Mouse (Mus musculus): ENCODE measurements at regions not wholly inside any gene's neighbourhood (a gene's known extent, or its start where the extent isn't known, plus 50 kb on each side); places are given as distances from the start of the nearest gene placed in this dataset.

DNA sequence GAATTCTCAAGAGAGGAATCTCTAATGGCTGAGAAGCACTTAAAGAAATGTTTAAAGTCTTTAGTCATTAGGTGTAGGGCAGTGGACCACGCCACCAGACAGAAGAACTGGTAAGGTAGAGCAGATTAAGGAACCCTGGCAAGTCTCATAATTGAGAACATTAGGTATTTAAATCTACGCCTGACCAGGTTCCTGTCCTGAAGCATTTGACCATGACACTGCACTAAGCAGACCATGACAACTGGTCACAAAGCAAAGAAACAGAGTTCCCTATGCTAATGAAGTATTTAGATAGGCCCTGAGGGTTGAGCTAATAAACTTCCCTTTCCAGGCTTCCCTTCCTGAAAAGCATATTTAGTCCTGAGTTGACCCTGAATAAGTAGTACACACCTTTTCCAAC lies 562.3 kb downstream of the Cdh11 start:
- no peaks in the 10 kb centered on the region for H3K4me1 ChIP-seq (ENCODE audit: control insufficient read depth, insufficient read depth, low read length)
- no peaks in the 10 kb centered on the region for H3K9me3 ChIP-seq (replicated peaks; ENCODE audit: control insufficient read depth, low read length)
- no peak for ATAC-seq
- H3K36me3 ChIP-seq (ENCODE audit: control insufficient read depth, insufficient read depth, low read length), result no peaks in the 10 kb centered on the region
- H3K4me3 ChIP-seq (ENCODE audit: low read depth, low read length), result no peak overlapping the region
- no peak overlapping the region for H3K27ac ChIP-seq (ENCODE audit: low read depth, low read length)
- no peak for DNase-seq (ENCODE audit: low spot score)
- no peak overlapping the region for H3K9ac ChIP-seq (ENCODE audit: low read length)
- WGBS, result 79% methylated on average over 2 of the region's 2 CpGs
- H3K4me2 ChIP-seq (ENCODE audit: low read length), result no peak overlapping the region
- H3K27me3 ChIP-seq (replicated peaks; ENCODE audit: control insufficient read depth, insufficient read depth, low read length), result no peaks in the 10 kb centered on the region

DNA sequence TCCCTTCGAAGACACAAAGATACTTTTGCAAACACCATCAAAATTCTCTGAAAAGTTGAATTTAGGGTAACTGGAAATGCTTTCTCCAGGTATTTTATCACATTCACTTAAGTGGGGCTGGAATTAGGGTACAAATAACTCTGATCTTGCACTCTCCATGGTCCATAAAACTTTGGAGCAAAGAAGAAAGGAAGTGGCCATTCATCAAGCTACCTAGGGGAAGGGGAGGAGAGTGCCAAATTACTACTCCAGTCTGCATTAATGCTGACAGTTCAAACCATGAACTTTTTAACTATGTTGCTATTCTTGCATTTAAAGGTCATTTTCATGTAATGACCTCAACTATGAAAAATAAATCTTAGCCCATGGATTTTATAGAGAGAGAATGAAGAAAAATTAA lies 579.8 kb downstream of the Cdh11 start:
- H3K27me3 ChIP-seq (replicated peaks; ENCODE audit: control insufficient read depth, insufficient read depth, low read length), result no peaks in the 10 kb centered on the region
- WGBS, result 94% methylated on average over 1 of the region's 1 CpGs
- no peak overlapping the region for H3K27ac ChIP-seq (ENCODE audit: low read depth, low read length)
- ATAC-seq (no peak), DNase-seq (ENCODE audit: low spot score) (no peak)
- no peak overlapping the region for H3K4me2 ChIP-seq (ENCODE audit: low read length)
- no peaks in the 10 kb centered on the region for H3K36me3 ChIP-seq (ENCODE audit: control insufficient read depth, insufficient read depth, low read length)
- no peaks in the 10 kb centered on the region for H3K4me1 ChIP-seq (ENCODE audit: control insufficient read depth, insufficient read depth, low read length)
- H3K9me3 ChIP-seq (replicated peaks; ENCODE audit: control insufficient read depth, low read length), result no peaks in the 10 kb centered on the region
- no peak overlapping the region for H3K9ac ChIP-seq (ENCODE audit: low read length)
- no peak overlapping the region for H3K4me3 ChIP-seq (ENCODE audit: low read depth, low read length)

DNA sequence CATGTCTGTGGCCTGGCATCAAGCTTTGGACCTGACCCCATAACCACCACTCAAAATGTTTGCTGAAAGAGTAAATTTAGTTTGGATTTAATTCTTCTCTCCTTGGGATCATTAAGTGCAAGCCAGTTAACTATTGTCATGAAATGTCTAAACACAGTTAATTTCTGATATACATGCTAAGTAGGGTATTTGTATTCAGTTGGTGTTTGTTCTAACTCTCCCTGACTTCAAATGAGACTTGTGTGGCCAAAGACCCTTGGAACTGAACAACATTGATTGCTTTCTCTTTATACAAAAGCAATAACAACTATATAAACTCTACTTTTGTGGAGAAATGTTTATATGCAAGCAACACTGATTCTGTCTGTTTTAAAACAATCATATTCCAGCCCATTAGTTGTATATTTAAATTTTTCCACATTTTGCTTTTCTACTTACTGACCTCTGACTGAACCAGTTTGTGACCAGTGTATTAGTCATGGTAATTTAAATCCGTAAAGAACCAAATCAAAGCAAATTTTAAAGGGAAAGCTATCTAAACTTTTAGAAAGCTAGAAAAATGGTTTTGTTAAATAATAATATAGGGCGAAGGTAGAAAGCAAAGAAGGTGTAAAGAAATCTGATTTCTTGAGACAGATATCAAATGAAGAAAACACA lies 625.8 kb downstream of the Cdh11 start:
- WGBS, result 80% methylated on average over 2 of the region's 2 CpGs
- DNase-seq (ENCODE audit: low spot score) (no peak), ATAC-seq (no peak)
- Histone ChIP-seq H3K4me3 (ENCODE audit: low read depth, low read length) (no peak overlapping the region), H3K9ac (ENCODE audit: low read length) (no peak overlapping the region), H3K27ac (ENCODE audit: low read depth, low read length) (no peak overlapping the region), H3K4me1 (ENCODE audit: control insufficient read depth, insufficient read depth, low read length) (no peaks in the 10 kb centered on the region), H3K4me2 (ENCODE audit: low read length) (no peak overlapping the region), H3K27me3 (replicated peaks; ENCODE audit: control insufficient read depth, insufficient read depth, low read length) (no peaks in the 10 kb centered on the region), H3K9me3 (replicated peaks; ENCODE audit: control insufficient read depth, low read length) (no peaks in the 10 kb centered on the region), H3K36me3 (ENCODE audit: control insufficient read depth, insufficient read depth, low read length) (no peaks in the 10 kb centered on the region)

GRCm38 (mm10) chr8:102118657-102119056 lies 666.8 kb downstream of the Cdh11 start:
- 88% methylated on average over 4 of the region's 4 CpGs for WGBS
- no peak for DNase-seq (ENCODE audit: low spot score)
- ATAC-seq, result no peak

DNA sequence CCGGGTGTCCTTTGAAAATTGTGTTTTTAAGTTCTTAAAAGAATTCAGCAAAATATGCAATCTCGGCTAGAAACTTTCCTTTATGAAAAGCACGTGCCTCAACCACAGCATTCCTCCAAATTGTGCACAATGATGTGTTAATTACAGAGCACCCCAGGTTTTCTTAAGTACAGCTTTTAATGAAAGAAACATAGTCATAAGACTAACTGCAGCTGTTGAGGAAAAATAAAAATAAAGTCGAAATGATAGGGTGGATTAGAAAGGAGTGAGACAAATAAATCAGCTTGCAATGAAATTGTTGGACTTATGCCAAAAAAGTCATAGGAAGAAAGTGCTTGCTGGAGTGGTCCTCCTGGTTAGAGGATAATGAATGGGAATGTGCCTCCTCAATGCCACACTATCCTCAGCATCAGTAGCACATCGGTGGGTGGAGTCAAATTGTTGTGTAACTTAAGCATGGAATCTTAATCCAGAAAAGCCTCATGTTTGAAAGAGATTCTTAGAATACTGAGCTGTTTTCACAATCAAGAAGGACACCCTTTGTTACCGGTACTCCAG lies 668.5 kb downstream of the Cdh11 start:
- H3K4me3 ChIP-seq (ENCODE audit: low read depth, low read length), result no peak overlapping the region
- ATAC-seq (no peak), DNase-seq (ENCODE audit: low spot score) (peak; percentile 22)
- WGBS, result 69% methylated on average over 6 of the region's 6 CpGs
- no peak overlapping the region for H3K27ac ChIP-seq (ENCODE audit: low read depth, low read length)
- no peaks in the 10 kb centered on the region for H3K27me3 ChIP-seq (replicated peaks; ENCODE audit: control insufficient read depth, insufficient read depth, low read length)
- no peaks in the 10 kb centered on the region for H3K36me3 ChIP-seq (ENCODE audit: control insufficient read depth, insufficient read depth, low read length)
- H3K9me3 ChIP-seq (replicated peaks; ENCODE audit: control insufficient read depth, low read length), result no peaks in the 10 kb centered on the region
- no peak overlapping the region for H3K9ac ChIP-seq (ENCODE audit: low read length)
- H3K4me1 ChIP-seq (ENCODE audit: control insufficient read depth, insufficient read depth, low read length), result no peaks in the 10 kb centered on the region
- H3K4me2 ChIP-seq (ENCODE audit: low read length), result no peak overlapping the region

More at GRCm38 (mm10) chr8:102118657-102119056, 666.8 kb downstream of the Cdh11 start:
- no peak overlapping the region for H3K27ac ChIP-seq (ENCODE audit: low read depth, low read length)
- H3K36me3 ChIP-seq (ENCODE audit: control insufficient read depth, insufficient read depth, low read length), result no peaks in the 10 kb centered on the region
- no peaks in the 10 kb centered on the region for H3K27me3 ChIP-seq (replicated peaks; ENCODE audit: control insufficient read depth, insufficient read depth, low read length)
- H3K4me3 ChIP-seq (ENCODE audit: low read depth, low read length), result no peak overlapping the region
- H3K9ac ChIP-seq (ENCODE audit: low read length), result no peak overlapping the region
- no peaks in the 10 kb centered on the region for H3K9me3 ChIP-seq (replicated peaks; ENCODE audit: control insufficient read depth, low read length)
- no peak overlapping the region for H3K4me2 ChIP-seq (ENCODE audit: low read length)
- no peaks in the 10 kb centered on the region for H3K4me1 ChIP-seq (ENCODE audit: control insufficient read depth, insufficient read depth, low read length)

- Histone ChIP-seq H3K9me3 (replicated peaks; ENCODE audit: control insufficient read depth, low read length) (no peaks in the 10 kb centered on the region), H3K4me3 (ENCODE audit: low read depth, low read length) (no peak overlapping the region), H3K4me1 (ENCODE audit: control insufficient read depth, insufficient read depth, low read length) (no peaks in the 10 kb centered on the region), H3K27ac (ENCODE audit: low read depth, low read length) (no peak overlapping the region), H3K36me3 (ENCODE audit: control insufficient read depth, insufficient read depth, low read length) (no peaks in the 10 kb centered on the region), H3K9ac (ENCODE audit: low read length) (no peak overlapping the region), H3K27me3 (replicated peaks; ENCODE audit: control insufficient read depth, insufficient read depth, low read length) (no peaks in the 10 kb centered on the region), H3K4me2 (ENCODE audit: low read length) (no peak overlapping the region)
- 59% methylated on average over 7 of the region's 7 CpGs for WGBS
- ATAC-seq (no peak), DNase-seq (ENCODE audit: low spot score) (no peak)
Observed at GRCm38 (mm10) chr8:102103773-102104172, 681.7 kb downstream of the Cdh11 start.

- 85% methylated on average over 7 of the region's 7 CpGs for WGBS
- H3K9ac ChIP-seq (ENCODE audit: low read length), result no peak overlapping the region
- H3K27ac ChIP-seq (ENCODE audit: low read depth, low read length), result no peak overlapping the region
- H3K4me2 ChIP-seq (ENCODE audit: low read length), result no peak overlapping the region
- no peaks in the 10 kb centered on the region for H3K27me3 ChIP-seq (replicated peaks; ENCODE audit: control insufficient read depth, insufficient read depth, low read length)
- no peak for ATAC-seq
- no peak for DNase-seq (ENCODE audit: low spot score)
- H3K9me3 ChIP-seq (replicated peaks; ENCODE audit: control insufficient read depth, low read length), result no peaks in the 10 kb centered on the region
- H3K4me3 ChIP-seq (ENCODE audit: low read depth, low read length), result no peak overlapping the region
- no peaks in the 10 kb centered on the region for H3K4me1 ChIP-seq (ENCODE audit: control insufficient read depth, insufficient read depth, low read length)
- no peaks in the 10 kb centered on the region for H3K36me3 ChIP-seq (ENCODE audit: control insufficient read depth, insufficient read depth, low read length)
Observed at GRCm38 (mm10) chr8:102096726-102097125, 688.7 kb downstream of the Cdh11 start.

DNA sequence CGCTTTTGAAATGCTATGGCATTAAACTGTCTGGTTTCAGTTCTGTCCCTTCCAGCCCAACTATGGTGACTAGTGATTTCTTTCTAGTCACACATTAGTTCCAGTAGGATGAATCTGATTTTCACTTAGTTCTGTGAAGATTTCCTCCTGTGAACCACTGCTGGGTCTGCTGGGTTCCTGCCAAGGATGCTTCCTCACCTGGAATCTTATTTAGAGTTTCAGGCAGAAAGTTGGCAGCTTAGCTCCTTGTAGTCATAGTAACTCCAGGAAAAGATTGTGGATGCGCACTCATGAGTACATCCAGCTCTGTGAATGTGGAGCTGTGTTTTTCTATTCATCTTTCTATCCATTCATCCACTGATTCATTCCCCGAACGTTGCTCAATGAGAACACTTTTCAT lies 699.5 kb downstream of the Cdh11 start:
- no peak overlapping the region for H3K4me2 ChIP-seq (ENCODE audit: low read length)
- H3K9ac ChIP-seq (ENCODE audit: low read length), result no peak overlapping the region
- H3K4me3 ChIP-seq (ENCODE audit: low read depth, low read length), result no peak overlapping the region
- no peaks in the 10 kb centered on the region for H3K4me1 ChIP-seq (ENCODE audit: control insufficient read depth, insufficient read depth, low read length)
- H3K27me3 ChIP-seq (replicated peaks; ENCODE audit: control insufficient read depth, insufficient read depth, low read length), result no peaks in the 10 kb centered on the region
- H3K27ac ChIP-seq (ENCODE audit: low read depth, low read length), result no peak overlapping the region
- ATAC-seq (no peak; the same call in 1 of the 2 replicates), DNase-seq (ENCODE audit: low spot score) (peak; percentile 59)
- H3K9me3 ChIP-seq (replicated peaks; ENCODE audit: control insufficient read depth, low read length), result no peaks in the 10 kb centered on the region
- 66% methylated on average over 4 of the region's 4 CpGs for WGBS
- no peaks in the 10 kb centered on the region for H3K36me3 ChIP-seq (ENCODE audit: control insufficient read depth, insufficient read depth, low read length)

DNA sequence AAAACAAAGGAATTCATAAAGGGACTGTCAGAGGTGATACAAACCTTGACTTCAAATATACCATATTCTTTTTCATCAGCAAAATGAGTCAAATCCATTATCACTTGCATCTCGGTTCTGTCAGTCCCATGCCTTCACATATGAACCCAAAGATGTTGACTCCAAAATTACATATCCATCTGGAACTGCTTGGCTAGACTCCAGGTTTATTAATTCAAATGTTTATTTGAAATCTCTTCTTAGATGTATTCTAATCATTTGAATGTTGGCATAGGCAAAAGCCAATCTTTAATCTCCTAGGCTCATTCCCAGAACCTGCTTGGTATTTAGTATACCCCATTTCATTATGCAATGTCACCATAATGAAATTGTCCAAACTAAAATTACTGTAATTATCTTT lies 709.8 kb downstream of the Cdh11 start:
- H3K4me1 ChIP-seq (ENCODE audit: control insufficient read depth, insufficient read depth, low read length), result no peaks in the 10 kb centered on the region
- H3K27me3 ChIP-seq (replicated peaks; ENCODE audit: control insufficient read depth, insufficient read depth, low read length), result no peaks in the 10 kb centered on the region
- H3K27ac ChIP-seq (ENCODE audit: low read depth, low read length), result no peak overlapping the region
- DNase-seq (ENCODE audit: low spot score) (peak; percentile 74), ATAC-seq (no peak)
- no peak overlapping the region for H3K4me2 ChIP-seq (ENCODE audit: low read length)
- H3K9ac ChIP-seq (ENCODE audit: low read length), result no peak overlapping the region
- 66% methylated on average over 1 of the region's 1 CpGs for WGBS
- H3K36me3 ChIP-seq (ENCODE audit: control insufficient read depth, insufficient read depth, low read length), result no peaks in the 10 kb centered on the region
- no peaks in the 10 kb centered on the region for H3K9me3 ChIP-seq (replicated peaks; ENCODE audit: control insufficient read depth, low read length)
- no peak overlapping the region for H3K4me3 ChIP-seq (ENCODE audit: low read depth, low read length)
